Mouse (Mus musculus) embryonic facial prominence, embryonic 12.5 days (tissue): ENCODE data around the gene Rpgr. TPM values are rescaled to one million over a fixed set of nuclear protein-coding genes. Genes with fewer than 3 reads are reported as not detected.

Experiments
- ATAC-seq: fragments of 200-750 bp; cut with Nextera tagmentation; 2 replicates; pipeline ENCODE4 v1.8.0; 2017; ENCODE audit not compliant: insufficient number of reproducible peaks, insufficient read depth, low FRiP score, low TSS enrichment
- H3K27ac ChIP-seq: fragments of 300-500 bp; sonication (generic); 2 replicates; pipeline ENCODE4 v1.5.1; 2016; ENCODE audit warnings: mild to moderate bottlenecking
- H3K27me3 ChIP-seq: fragments of 300-500 bp; sonication (generic); 2 replicates; pipeline ENCODE4 v1.6.1; 2016; ENCODE audit warnings: mild to moderate bottlenecking, moderate library complexity
- H3K36me3 ChIP-seq: fragments of 300-500 bp; sonication (generic); 2 replicates; pipeline ENCODE4 v1.6.1; 2016; ENCODE audit warnings: mild to moderate bottlenecking
- H3K4me1 ChIP-seq: fragments of 300-500 bp; sonication (generic); 2 replicates; pipeline ENCODE4 v1.6.1; 2016
- H3K4me2 ChIP-seq: fragments of 300-500 bp; sonication (generic); replicated peaks from 2 replicates; pipeline ENCODE4 v1.6.1; 2016; ENCODE audit warnings: mild to moderate bottlenecking, moderate library complexity
- H3K4me3 ChIP-seq: fragments of 300-500 bp; sonication (generic); 2 replicates; pipeline ENCODE4 v1.5.1; 2016; ENCODE audit warnings: mild to moderate bottlenecking
- H3K9ac ChIP-seq: fragments of 300-500 bp; sonication (generic); 2 replicates; pipeline ENCODE4 v1.6.1; 2016; ENCODE audit warnings: mild to moderate bottlenecking, moderate library complexity
- H3K9me3 ChIP-seq: fragments of 300-500 bp; sonication (generic); 2 replicates; pipeline ENCODE4 v1.6.1; 2016; ENCODE audit warnings: mild to moderate bottlenecking, moderate library complexity
- WGBS: fragments of 180-500 bp; shearing (Covaris S2); methylation state at CpG from one replicate; pipeline ENCODE4 v1.1.7; 2016; 5-methylcytosine and 5-hydroxymethylcytosine counted together
- polyA plus RNA-seq: library from polyadenylated mRNA; unstranded; fragments of >200 nt; fragmentation: Nextera tagmentation; extraction: Ambion mirVana; gene quantifications from 2 replicates; pipeline ENCODE4 v1.2.1, GENCODE M21; 2016

Rpgr gene
- polyA plus RNA-seq = 27.9 and 28.9 TPM in 2 replicates

GRCm38 (mm10) chrX:10216410-10216949 is at the start of gene Rpgr:
TSS of gene Rpgr (minus strand) at chrX:10216920.
- Histone ChIP-seq H3K9me3 (no peaks in the 10 kb centered on the region), H3K4me1 (no peaks in the 10 kb centered on the region), H3K4me3 (peak within 1 kb of the TSS; percentile 46), H3K36me3 (no peaks in the 10 kb centered on the region), H3K27me3 (no peaks in the 10 kb centered on the region), H3K27ac (peak within 1 kb of the TSS; percentile 61), H3K9ac (peak within 1 kb of the TSS; percentile 30; the same call in 1 of the 2 replicates), H3K4me2 (peak within 1 kb of the TSS; percentile 46)
- WGBS = 20% methylated on average over 45 of the region's 47 CpGs
- peak; percentile 98 for ATAC-seq

GRCm38 (mm10) chrX:10258260-10258659 is 41.5 kb upstream of the Rpgr start:
- no peaks in the 10 kb centered on the region for H3K9me3 ChIP-seq
- ATAC-seq = no peak
- no peaks in the 10 kb centered on the region for H3K4me1 ChIP-seq
- no peak overlapping the region for H3K9ac ChIP-seq
- H3K27me3 ChIP-seq = no peaks in the 10 kb centered on the region
- 79% methylated on average over 5 of the region's 5 CpGs for WGBS
- no peaks in the 10 kb centered on the region for H3K36me3 ChIP-seq
- no peak overlapping the region for H3K4me3 ChIP-seq
- no peak overlapping the region for H3K27ac ChIP-seq
- no peak overlapping the region for H3K4me2 ChIP-seq

DNA sequence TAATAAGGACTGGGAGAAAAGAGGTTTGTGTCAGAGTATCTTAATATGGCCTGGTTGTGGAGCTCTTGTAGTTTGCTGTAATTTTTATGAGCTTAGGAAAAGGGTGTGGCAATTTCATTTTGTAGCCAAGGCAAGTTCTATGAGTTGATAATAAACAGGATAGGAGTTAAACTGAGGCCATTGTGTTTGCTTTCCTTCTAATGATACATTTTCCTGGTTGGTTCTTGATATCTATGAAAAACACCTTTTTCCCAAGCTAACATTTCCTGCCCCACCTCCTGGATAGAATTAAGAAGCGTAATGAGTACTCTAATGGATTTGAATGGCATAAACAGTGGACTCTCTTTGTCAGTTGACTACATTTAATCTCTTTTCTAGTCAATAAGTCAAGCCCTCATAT is 41.1 kb upstream of the Rpgr start:
- ATAC-seq = no peak
- H3K4me3 ChIP-seq = no peak overlapping the region
- no peaks in the 10 kb centered on the region for H3K27me3 ChIP-seq
- H3K9me3 ChIP-seq = no peaks in the 10 kb centered on the region
- no peak overlapping the region for H3K9ac ChIP-seq
- H3K36me3 ChIP-seq = no peaks in the 10 kb centered on the region
- WGBS = 79% methylated on average over 1 of the region's 1 CpGs
- no peaks in the 10 kb centered on the region for H3K4me1 ChIP-seq
- H3K27ac ChIP-seq = no peak overlapping the region
- H3K4me2 ChIP-seq = no peak overlapping the region

GRCm38 (mm10) chrX:10251852-10252504 is 35.3 kb upstream of the Rpgr start, which contains the start of gene Otc:
TSS of gene Otc (plus strand) at chrX:10252305.
- no peaks in the 10 kb centered on the region for H3K9me3 ChIP-seq
- no peak within 1 kb of the TSS for H3K9ac ChIP-seq
- H3K27ac ChIP-seq = no peak within 1 kb of the TSS
- no peak within 1 kb of the TSS for H3K4me2 ChIP-seq
- no peaks in the 10 kb centered on the region for H3K4me1 ChIP-seq
- ATAC-seq = no peak
- H3K36me3 ChIP-seq = no peaks in the 10 kb centered on the region
- no peaks in the 10 kb centered on the region for H3K27me3 ChIP-seq
- no peak within 1 kb of the TSS for H3K4me3 ChIP-seq
- 49% methylated on average over 2 of the region's 2 CpGs for WGBS

GRCm38 (mm10) chrX:10251357-10251756 is 34.6 kb upstream of the Rpgr start:
- no peak for ATAC-seq
- Histone ChIP-seq H3K9ac (no peak overlapping the region), H3K9me3 (no peaks in the 10 kb centered on the region), H3K27me3 (no peaks in the 10 kb centered on the region), H3K4me2 (no peak overlapping the region), H3K4me3 (no peak overlapping the region), H3K36me3 (no peaks in the 10 kb centered on the region), H3K27ac (no peak overlapping the region), H3K4me1 (no peaks in the 10 kb centered on the region)

GRCm38 (mm10) chrX:10243916-10244315 is 27.2 kb upstream of the Rpgr start:
- no peak for ATAC-seq
- Histone ChIP-seq H3K4me1 (no peaks in the 10 kb centered on the region), H3K9ac (no peak overlapping the region), H3K4me3 (no peak overlapping the region), H3K27me3 (no peaks in the 10 kb centered on the region), H3K9me3 (no peaks in the 10 kb centered on the region), H3K27ac (no peak overlapping the region), H3K36me3 (no peaks in the 10 kb centered on the region), H3K4me2 (no peak overlapping the region)
- WGBS = 70% methylated on average over 3 of the region's 3 CpGs

DNA sequence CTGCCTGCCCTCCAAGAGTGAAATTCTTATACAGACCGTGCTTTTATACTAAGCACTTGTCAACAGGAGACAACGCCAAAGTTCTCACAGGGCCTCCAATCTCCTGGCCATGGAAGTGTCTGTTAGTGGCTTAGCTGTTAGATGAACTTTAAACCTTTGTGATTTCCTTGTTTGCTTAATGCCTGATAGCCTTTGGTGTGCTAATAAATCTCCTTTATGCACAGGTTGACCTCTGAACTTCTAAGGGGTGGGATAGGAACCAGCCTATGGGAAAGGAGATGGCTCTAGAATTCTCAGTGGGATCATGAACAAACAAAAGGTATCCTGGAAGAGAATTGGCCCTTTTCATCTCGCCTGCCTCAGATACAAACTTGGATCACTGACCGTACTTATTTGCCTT is 22.8 kb upstream of the Rpgr start:
- no peak overlapping the region for H3K4me2 ChIP-seq
- H3K27me3 ChIP-seq = no peaks in the 10 kb centered on the region
- no peaks in the 10 kb centered on the region for H3K4me1 ChIP-seq
- H3K36me3 ChIP-seq = no peaks in the 10 kb centered on the region
- WGBS = 56% methylated on average over 4 of the region's 4 CpGs
- H3K9ac ChIP-seq = no peak overlapping the region
- no peak overlapping the region for H3K4me3 ChIP-seq
- H3K9me3 ChIP-seq = no peaks in the 10 kb centered on the region
- no peak overlapping the region for H3K27ac ChIP-seq
- ATAC-seq = no peak

DNA sequence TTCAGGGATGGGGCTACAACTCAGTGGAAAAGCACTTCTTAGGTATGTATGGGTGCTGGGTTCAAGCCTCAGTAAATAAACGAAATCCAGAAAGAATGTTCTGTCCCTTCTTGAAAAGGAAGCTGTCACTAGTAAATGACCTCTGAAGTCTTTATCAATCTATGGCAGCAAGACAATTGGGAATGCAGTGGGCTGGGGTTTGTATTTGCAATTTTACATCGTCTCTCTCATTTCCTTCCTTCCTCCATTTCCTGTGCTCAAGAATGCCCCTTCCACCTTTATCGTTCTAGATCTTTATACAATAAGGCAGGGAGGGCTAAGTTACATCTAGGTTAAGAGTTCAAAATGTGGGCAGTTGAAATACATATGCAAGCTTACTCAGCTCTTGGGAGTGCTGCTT is 17.9 kb upstream of the Rpgr start:
- 77% methylated on average over 3 of the region's 3 CpGs for WGBS
- Histone ChIP-seq H3K27me3 (no peaks in the 10 kb centered on the region), H3K4me1 (no peaks in the 10 kb centered on the region), H3K9me3 (no peaks in the 10 kb centered on the region), H3K9ac (no peak overlapping the region), H3K4me2 (no peak overlapping the region), H3K4me3 (no peak overlapping the region), H3K36me3 (no peaks in the 10 kb centered on the region), H3K27ac (no peak overlapping the region)
- ATAC-seq = no peak

GRCm38 (mm10) chrX:10233051-10233450 is 16.3 kb upstream of the Rpgr start:
- 71% methylated on average over 2 of the region's 2 CpGs for WGBS
- H3K9me3 ChIP-seq = no peaks in the 10 kb centered on the region

GRCm38 (mm10) chrX:10219281-10219680 is 2.6 kb upstream of the Rpgr start:
- no peaks in the 10 kb centered on the region for H3K27me3 ChIP-seq
- no peaks in the 10 kb centered on the region for H3K9me3 ChIP-seq
- H3K4me2 ChIP-seq = no peak overlapping the region
- H3K4me3 ChIP-seq = no peak overlapping the region
- no peak overlapping the region for H3K9ac ChIP-seq
- H3K4me1 ChIP-seq = no peaks in the 10 kb centered on the region
- H3K36me3 ChIP-seq = no peaks in the 10 kb centered on the region
- 74% methylated on average over 6 of the region's 6 CpGs for WGBS
- ATAC-seq = no peak
- no peak overlapping the region for H3K27ac ChIP-seq

More at GRCm38 (mm10) chrX:10233051-10233450, 16.3 kb upstream of the Rpgr start:
- Histone ChIP-seq H3K4me3 (no peak overlapping the region), H3K27ac (no peak overlapping the region), H3K4me1 (no peaks in the 10 kb centered on the region), H3K4me2 (no peak overlapping the region), H3K9ac (no peak overlapping the region), H3K27me3 (no peaks in the 10 kb centered on the region), H3K36me3 (no peaks in the 10 kb centered on the region)
- ATAC-seq = no peak

- peak overlapping the region; percentile 30; the same call in 1 of the 2 replicates for H3K9ac ChIP-seq
- H3K4me1 ChIP-seq = no peaks in the 10 kb centered on the region
- no peaks in the 10 kb centered on the region for H3K9me3 ChIP-seq
- H3K36me3 ChIP-seq = no peaks in the 10 kb centered on the region
- peak overlapping the region; percentile 46 for H3K4me2 ChIP-seq
- H3K27ac ChIP-seq = peak overlapping the region; percentile 61
- no peak for ATAC-seq
- no peaks in the 10 kb centered on the region for H3K27me3 ChIP-seq
- 17% methylated on average over 16 of the region's 16 CpGs for WGBS
- H3K4me3 ChIP-seq = peak overlapping the region; percentile 46
Measured at GRCm38 (mm10) chrX:10215972-10216371, 748 bp downstream of the Rpgr start.

GRCm38 (mm10) chrX:10205937-10206336 is 10.8 kb downstream of the Rpgr start:
- Histone ChIP-seq H3K27me3 (no peaks in the 10 kb centered on the region), H3K36me3 (no peaks in the 10 kb centered on the region), H3K9me3 (no peaks in the 10 kb centered on the region), H3K4me2 (no peak overlapping the region), H3K4me1 (no peaks in the 10 kb centered on the region), H3K27ac (no peak overlapping the region), H3K9ac (no peak overlapping the region), H3K4me3 (no peak overlapping the region)
- 78% methylated on average over 5 of the region's 5 CpGs for WGBS
- no peak for ATAC-seq
